Comparison of ENCODE assay signal across 9 mouse cellular contexts in the genomic region with DNA sequence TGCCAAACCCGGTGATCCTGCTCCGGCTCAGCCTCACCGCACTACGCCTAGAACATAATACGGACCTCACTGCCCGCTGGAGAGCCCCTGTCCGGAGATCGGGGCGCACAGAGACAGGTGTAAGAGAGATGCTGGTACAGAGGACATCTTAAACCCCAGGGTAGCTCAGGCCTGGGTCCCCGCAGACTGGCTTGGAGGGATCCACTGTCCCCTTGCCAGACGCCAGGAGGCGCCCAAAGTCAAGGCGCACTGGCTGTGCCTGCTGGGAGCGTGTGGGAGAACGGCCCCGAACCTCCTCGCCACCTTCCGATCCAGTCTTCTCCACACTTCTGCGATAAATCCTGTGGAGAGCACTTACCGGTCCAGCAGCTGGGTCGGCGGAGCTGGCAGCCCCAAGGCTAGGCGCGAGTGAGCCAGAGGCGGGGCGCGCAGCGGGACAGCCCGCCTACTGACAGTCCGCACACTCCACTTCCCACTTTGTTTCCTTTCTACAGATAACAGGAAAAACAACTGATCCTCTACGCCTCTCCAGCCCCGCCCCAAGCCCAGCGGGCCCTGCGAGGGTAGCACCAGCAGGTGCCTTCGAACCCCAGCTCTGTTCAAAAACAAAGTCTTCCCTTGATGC. TPM values are rescaled to one million over a fixed set of nuclear protein-coding genes. Genes with fewer than 3 reads are reported as not detected.
DNase-seq lines count a peak whose midpoint lies in the region; ATAC-seq lines count a peak whose summit lies in the region.
"Had no signal": no experiment of that assay in that cellular context is flagged by ENCODE, and none has a peak within 500 bp of the region (broad histone marks: within the 10 kb centered on the region; RNA-seq: fewer than 3 reads in every experiment).

No protein-coding gene starts in this region.

- peak overlapping the region; percentile 67 for H3K9ac ChIP-seq in hindbrain, embryonic 16.5 days (ENCODE audit: low read depth, low read length)
- peak overlapping the region; percentile 27 for H3K9ac ChIP-seq in limb, embryonic 15.5 days
- H3K9ac ChIP-seq in midbrain, embryonic 14.5 days (replicated peaks; ENCODE audit: low read length): peak overlapping the region; percentile 48

- no peaks in the 10 kb centered on the region for H3K9me3 ChIP-seq in hindbrain, embryonic 16.5 days (ENCODE audit: control insufficient read depth, low read length)
- H3K9me3 ChIP-seq in limb, embryonic 15.5 days: no peaks in the 10 kb centered on the region
- no peaks in the 10 kb centered on the region for H3K9me3 ChIP-seq in midbrain, embryonic 14.5 days (ENCODE audit: control insufficient read depth, low read length)

- H3K4me2 ChIP-seq in hindbrain, embryonic 16.5 days (ENCODE audit: low read length): peak overlapping the region; percentile 85
- peak overlapping the region; percentile 80 for H3K4me2 ChIP-seq in limb, embryonic 15.5 days
- H3K4me2 ChIP-seq in midbrain, embryonic 14.5 days (ENCODE audit: low read length): peak overlapping the region; percentile 65

- peaks cover 7% of the 10 kb centered on the region; the same call in 1 of the 2 replicates for H3K27me3 ChIP-seq in hindbrain, embryonic 16.5 days (replicated peaks; ENCODE audit: control insufficient read depth, insufficient read depth, low read length)
- peaks cover 24% of the 10 kb centered on the region for H3K27me3 ChIP-seq in limb, embryonic 15.5 days
- H3K27me3 ChIP-seq in midbrain, embryonic 14.5 days (ENCODE audit: control insufficient read depth, insufficient read depth, low read length): peaks cover 18% of the 10 kb centered on the region
- H3K27me3 ChIP-seq: Patski had no signal

- H3K4me3 ChIP-seq in hindbrain, embryonic 16.5 days (ENCODE audit: low read length): peak overlapping the region; percentile 46
- peak overlapping the region; percentile 48 for H3K4me3 ChIP-seq in limb, embryonic 15.5 days
- H3K4me3 ChIP-seq in midbrain, embryonic 14.5 days (replicated peaks; ENCODE audit: low read depth, low read length): peak overlapping the region; percentile 33

- peak; percentile 77 for ATAC-seq in hindbrain, embryonic 16.5 days
- no peak for ATAC-seq in limb, embryonic 15.5 days (ENCODE audit: insufficient number of reproducible peaks, low FRiP score, low TSS enrichment, low read depth)
- ATAC-seq in midbrain, embryonic 14.5 days (ENCODE audit: low FRiP score, low TSS enrichment): peak; percentile 57; the same call in 1 of the 2 replicates
- ATAC-seq: Patski had no signal

- 0% methylated on average over 35 of the region's 35 CpGs for WGBS in hindbrain, embryonic 16.5 days
- 2% methylated on average over 35 of the region's 35 CpGs for WGBS in limb, embryonic 15.5 days
- WGBS in midbrain, embryonic 14.5 days: 1% methylated on average over 35 of the region's 35 CpGs

- DNase-seq in cerebellum, adult 18-20 months: peak; percentile 65 to 68
- DNase-seq in cerebellum, adult 8-10 months: no peak
- peak; percentile 61 for DNase-seq in cerebellum, postnatal 10 days
- DNase-seq in gastrocnemius, adult 8-10 months (ENCODE audit: low spot score in 2 of 2): peak; percentile 33 to 57
- DNase-seq in midbrain, embryonic 14.5 days: peak; percentile 77
- peak; percentile 42 to 55 for DNase-seq in spleen, postnatal 14 days (ENCODE audit: low spot score in 2 of 2)

- H3K36me3 ChIP-seq in hindbrain, embryonic 16.5 days (ENCODE audit: control insufficient read depth, insufficient read depth, low read length): no peaks in the 10 kb centered on the region
- H3K36me3 ChIP-seq in limb, embryonic 15.5 days: no peaks in the 10 kb centered on the region
- H3K36me3 ChIP-seq in midbrain, embryonic 14.5 days (ENCODE audit: control insufficient read depth, insufficient read depth, low read length): no peaks in the 10 kb centered on the region

- peaks cover 16% of the 10 kb centered on the region; the same call in 1 of the 2 replicates for H3K4me1 ChIP-seq in hindbrain, embryonic 16.5 days (ENCODE audit: control insufficient read depth, insufficient read depth, low read depth, low read length)
- peaks cover 20% of the 10 kb centered on the region for H3K4me1 ChIP-seq in limb, embryonic 15.5 days
- H3K4me1 ChIP-seq in midbrain, embryonic 14.5 days (ENCODE audit: control insufficient read depth, insufficient read depth, low read length): peaks cover 11% of the 10 kb centered on the region; the same call in 1 of the 2 replicates

- H3K27ac ChIP-seq in hindbrain, embryonic 16.5 days (ENCODE audit: low read depth, low read length): no peak overlapping the region
- H3K27ac ChIP-seq in limb, embryonic 15.5 days: 0 out of 2 replicates have a peak overlapping the region, but pooled peaks have one; percentile 22
- H3K27ac ChIP-seq in midbrain, embryonic 14.5 days (replicated peaks; ENCODE audit: low read depth, low read length): no peak overlapping the region

RNA-seq across cellular contexts. Expression of a gene that starts 4.1 kb away (rescaled TPM):
- total RNA-seq in gastrocnemius, adult 8-10 months (2022): 10 to 100 TPM in 1 of 4 experiments, 1 to 10 TPM in 3; 7.9 to 10.6 (median 8.6) TPM
- polyA plus RNA-seq in hindbrain, embryonic 16.5 days (2015; fragmentation: Nextera tagmentation; extraction: Ambion mirVana): 13.1 and 16.3 TPM in 2 replicates
- polyA plus RNA-seq in limb, embryonic 15.5 days (2015; fragmentation: Nextera tagmentation; extraction: Ambion mirVana): 4.1 and 5.1 TPM in 2 replicates
- polyA plus RNA-seq in midbrain, embryonic 14.5 days (2014; fragmentation: Nextera tagmentation; extraction: Ambion mirVana): 12.7 and 14.2 TPM in 2 replicates

RNA-seq across cellular contexts. Expression of a gene that starts 39.5 kb away (rescaled TPM):
- 10 to 100 TPM; 41.7 to 44.1 (median 42.9) TPM for total RNA-seq in gastrocnemius, adult 8-10 months (2022)
- polyA plus RNA-seq in hindbrain, embryonic 16.5 days (2015; fragmentation: Nextera tagmentation; extraction: Ambion mirVana): 43.9 and 49.7 TPM in 2 replicates
- 25.0 and 27.7 TPM in 2 replicates for polyA plus RNA-seq in limb, embryonic 15.5 days (2015; fragmentation: Nextera tagmentation; extraction: Ambion mirVana)
- polyA plus RNA-seq in midbrain, embryonic 14.5 days (2014; fragmentation: Nextera tagmentation; extraction: Ambion mirVana): 30.8 and 36.2 TPM in 2 replicates
